Mouse (Mus musculus) small intestine, adult 2 months (tissue): ENCODE measurements around the gene Arhgdia. TPM values are rescaled to one million over a fixed set of nuclear protein-coding genes. Genes with fewer than 3 reads are reported as not detected.

Experiments
- H3K27ac ChIP-seq: fragments of 200-500 bp; 2 replicates; pipeline ENCODE4 v1.5.1; 2012; ENCODE audit warnings: low read depth, low read length, control low read depth, inconsistent platforms; ENCODE audit not compliant: insufficient read depth
- H3K27me3 ChIP-seq: fragments of 200-500 bp; 2 replicates; pipeline ENCODE4 v1.6.1; 2012; ENCODE audit warnings: mild to moderate bottlenecking, moderate library complexity, low read length, inconsistent platforms; ENCODE audit not compliant: control insufficient read depth, insufficient read depth
- H3K36me3 ChIP-seq: fragments of 200-500 bp; 2 replicates; pipeline ENCODE4 v1.6.1; 2012; ENCODE audit warnings: mild to moderate bottlenecking, low read length, control low read depth, inconsistent platforms; ENCODE audit not compliant: control insufficient read depth, insufficient read depth
- H3K4me1 ChIP-seq: fragments of 200-500 bp; 2 replicates; pipeline ENCODE4 v1.6.1; 2012; ENCODE audit warnings: low read length, inconsistent platforms, mixed read lengths; ENCODE audit not compliant: control insufficient read depth, insufficient read depth, insufficient read length
- H3K4me3 ChIP-seq: fragments of 200-500 bp; 2 replicates; pipeline ENCODE4 v1.5.1; 2012; ENCODE audit warnings: low read depth, mild to moderate bottlenecking, control low read depth, inconsistent platforms, low read length, moderate library complexity
- CTCF ChIP-seq: fragments of 200-500 bp; IDR thresholded peaks from 2 replicates; pipeline ENCODE4 v1.5.1; 2012; ENCODE audit warnings: low read depth, mild to moderate bottlenecking, control low read depth, inconsistent platforms, low read length, moderate library complexity, mixed read lengths; ENCODE audit not compliant: insufficient replicate concordance, insufficient read length; ENCODE audit errors: extremely low read depth
- POLR2A ChIP-seq: fragments of 200-500 bp; IDR thresholded peaks from 2 replicates; pipeline ENCODE4 v1.6.1; 2012; ENCODE audit warnings: low read depth, mild to moderate bottlenecking, control low read depth, inconsistent platforms, low read length, moderate library complexity
- WGBS: fragments of 180-500 bp; shearing (Covaris S2); methylation state at CpG from one replicate; pipeline ENCODE4 v1.1.7; 2018; 5-methylcytosine and 5-hydroxymethylcytosine counted together
- polyA plus RNA-seq: library from polyadenylated mRNA; depleted of rRNA; stranded (reverse); fragments of >200 nt; gene quantifications from 2 replicates; pipeline ENCODE4 v1.2.3, GENCODE M21; 2012

Arhgdia gene
- polyA plus RNA-seq, 1 experiment, result 1,022 TPM

- peaks cover 58% of the 10 kb centered on the region for H3K36me3 ChIP-seq
- TF ChIP-seq POLR2A, result no peak
- TF ChIP-seq CTCF, result no peak
- H3K27ac ChIP-seq, result no peak overlapping the region
- 90% methylated on average over 10 of the region's 10 CpGs for WGBS
- no peak overlapping the region for H3K4me3 ChIP-seq
- H3K27me3 ChIP-seq, result no peaks in the 10 kb centered on the region
- H3K4me1 ChIP-seq, result peaks cover 19% of the 10 kb centered on the region
These were observed 32.1 kb upstream of the Arhgdia start for GRCm38 (mm10) chr11:120613481-120613972.

GRCm38 (mm10) chr11:120612763-120613162 is 31.3 kb upstream of the Arhgdia start:
- H3K27ac ChIP-seq, result no peak overlapping the region
- TF ChIP-seq POLR2A, result no peak
- peak; percentile 46; the same call in 1 of the 2 replicates for TF ChIP-seq CTCF
- H3K36me3 ChIP-seq, result peaks cover 52% of the 10 kb centered on the region

GRCm38 (mm10) chr11:120610477-120611046 is 29.1 kb upstream of the Arhgdia start:
- Histone ChIP-seq H3K4me3 (no peak overlapping the region), H3K4me1 (peaks cover 9% of the 10 kb centered on the region; the same call in 1 of the 2 replicates), H3K36me3 (peaks cover 52% of the 10 kb centered on the region), H3K27me3 (no peaks in the 10 kb centered on the region), H3K27ac (no peak overlapping the region)
- WGBS, result 86% methylated on average over 9 of the region's 9 CpGs
- TF ChIP-seq CTCF (no peak), POLR2A (no peak)

More at GRCm38 (mm10) chr11:120612763-120613162, 31.3 kb upstream of the Arhgdia start:
- Histone ChIP-seq H3K4me1 (peaks cover 19% of the 10 kb centered on the region), H3K27me3 (no peaks in the 10 kb centered on the region), H3K4me3 (no peak overlapping the region)
- 62% methylated on average over 6 of the region's 6 CpGs for WGBS

- TF ChIP-seq POLR2A (no peak), CTCF (no peak)
These were observed 27.8 kb upstream of the Arhgdia start for GRCm38 (mm10) chr11:120609250-120609649.

GRCm38 (mm10) chr11:120608241-120609034 is 27.0 kb upstream of the Arhgdia start, which contains the start of gene Npb:
Gene Npb (plus strand): TSS chr11:120608477.
- H3K4me3 ChIP-seq, result no peak within 1 kb of the TSS

More at GRCm38 (mm10) chr11:120609250-120609649, 27.8 kb upstream of the Arhgdia start:
- peaks cover 50% of the 10 kb centered on the region for H3K36me3 ChIP-seq
- WGBS, result 25% methylated on average over 8 of the region's 8 CpGs
- H3K4me3 ChIP-seq, result no peak overlapping the region
- no peaks in the 10 kb centered on the region for H3K27me3 ChIP-seq
- no peak overlapping the region for H3K27ac ChIP-seq
- H3K4me1 ChIP-seq, result peaks cover 8% of the 10 kb centered on the region; the same call in 1 of the 2 replicates

GRCm38 (mm10) chr11:120606764-120607163 is 25.3 kb upstream of the Arhgdia start:
- no peak for TF ChIP-seq POLR2A
- TF ChIP-seq CTCF, result no peak
- 78% methylated on average over 4 of the region's 4 CpGs for whole genome bisulfite sequencing
- H3K27ac ChIP-seq, result no peak overlapping the region

More at GRCm38 (mm10) chr11:120608241-120609034, 27.0 kb upstream of the Arhgdia start, which contains the start of gene Npb:
- peaks cover 46% of the 10 kb centered on the region for H3K36me3 ChIP-seq
- no peak within 1 kb of the TSS for H3K27ac ChIP-seq
- H3K4me1 ChIP-seq, result peaks cover 8% of the 10 kb centered on the region; the same call in 1 of the 2 replicates
- TF ChIP-seq POLR2A (no peak), CTCF (no peak)
- WGBS, result 8% methylated on average over 45 of the region's 45 CpGs
- H3K27me3 ChIP-seq, result no peaks in the 10 kb centered on the region

GRCm38 (mm10) chr11:120605667-120606066 is 24.2 kb upstream of the Arhgdia start:
- Histone ChIP-seq H3K4me1 (peaks cover 8% of the 10 kb centered on the region; the same call in 1 of the 2 replicates), H3K36me3 (peaks cover 22% of the 10 kb centered on the region), H3K27ac (no peak overlapping the region), H3K27me3 (no peaks in the 10 kb centered on the region), H3K4me3 (no peak overlapping the region)
- 85% methylated on average over 7 of the region's 7 CpGs for WGBS
- TF ChIP-seq POLR2A (no peak), CTCF (no peak)

More at GRCm38 (mm10) chr11:120606764-120607163, 25.3 kb upstream of the Arhgdia start:
- peaks cover 8% of the 10 kb centered on the region; the same call in 1 of the 2 replicates for H3K4me1 ChIP-seq
- H3K4me3 ChIP-seq, result no peak overlapping the region
- no peaks in the 10 kb centered on the region for H3K27me3 ChIP-seq
- H3K36me3 ChIP-seq, result peaks cover 33% of the 10 kb centered on the region
